13 mouse cellular contexts compared by ENCODE assay signal in the genomic region with DNA sequence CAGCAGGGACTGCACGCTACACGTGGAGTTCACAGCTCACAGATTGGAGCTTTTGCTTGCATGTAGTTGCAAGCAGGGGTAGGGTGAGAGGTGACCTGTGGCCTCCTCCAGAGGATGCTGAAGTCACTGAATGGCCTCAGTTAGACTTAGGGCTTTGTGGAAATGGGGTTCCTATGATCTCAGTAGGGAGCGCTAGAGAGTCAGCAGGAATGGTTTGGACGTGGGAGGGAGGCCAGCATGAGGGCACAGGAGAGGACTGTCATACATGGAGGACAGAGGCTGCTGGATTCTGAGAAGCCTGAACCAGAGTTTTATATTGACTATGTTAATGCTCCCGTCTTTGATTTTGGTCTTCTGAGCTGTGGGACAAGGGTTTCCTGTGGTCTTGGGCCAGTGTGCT.
DNase-seq lines count a peak whose midpoint lies in the region; ATAC-seq and TF ChIP-seq lines count a peak whose summit lies in the region.
"Had no signal": no experiment of that assay in that cellular context is flagged by ENCODE, and none has a peak within 500 bp of the region (broad histone marks: within the 10 kb centered on the region; RNA-seq: fewer than 3 reads in every experiment).

No protein-coding gene starts in this region.

- no peak overlapping the region for H3K4me3 ChIP-seq in kidney, postnatal 0 days (replicated peaks; ENCODE audit: low read depth, low read length)
- H3K4me3 ChIP-seq: embryonic facial prominence, embryonic 15.5 days; forebrain, embryonic 15.5 days; heart, embryonic 15.5 days had no signal

- no peak for ATAC-seq in kidney, postnatal 0 days (replicated peaks; ENCODE audit: low FRiP score, low read depth)
- ATAC-seq in megakaryocyte progenitor cell, adult 5-6 weeks (replicated peaks; ENCODE audit: poor library complexity), result 0 out of 2 replicates have a peak, but pooled peaks have one; percentile 50
- ATAC-seq: forebrain, embryonic 15.5 days had no signal

- no peak overlapping the region for H3K9ac ChIP-seq in kidney, postnatal 0 days (ENCODE audit: low read depth, low read length)
- H3K9ac ChIP-seq: embryonic facial prominence, embryonic 15.5 days; forebrain, embryonic 15.5 days; heart, embryonic 15.5 days had no signal

- H3K4me2 ChIP-seq in kidney, postnatal 0 days (ENCODE audit: low read length), result no peak overlapping the region
- H3K4me2 ChIP-seq: embryonic facial prominence, embryonic 15.5 days; forebrain, embryonic 15.5 days; heart, embryonic 15.5 days had no signal

- 61% methylated on average over 5 of the region's 5 CpGs for whole genome bisulfite sequencing in kidney, postnatal 0 days

- peak; percentile 59 for TF ChIP-seq CTCF in kidney, postnatal 0 days (IDR thresholded peaks at IDR 0.05; ENCODE audit: low read depth)

- H3K27me3 ChIP-seq in kidney, postnatal 0 days (ENCODE audit: insufficient read depth, low read length), result no peaks in the 10 kb centered on the region
- H3K27me3 ChIP-seq: embryonic facial prominence, embryonic 15.5 days; forebrain, embryonic 15.5 days; heart, embryonic 15.5 days had no signal

- no peak for DNase-seq in kidney, postnatal 0 days (ENCODE audit: low spot score)
- no peak for DNase-seq in kidney, postnatal 36 days
- peak; percentile 31 for DNase-seq in CD4-positive helper T cell, adult 2 months (ENCODE audit: low read depth, low spot score)
- peak; percentile 33 for DNase-seq in NIH3T3 (ENCODE audit: low read depth)
- no peak for DNase-seq in spleen, adult 12 weeks (ENCODE audit: low spot score)
- no peak for DNase-seq in spleen, adult 18-20 months
- DNase-seq: cerebellum, postnatal 25 days; thymus, postnatal 36 days had no signal

- H3K27ac ChIP-seq in kidney, postnatal 0 days, result no peak overlapping the region
- H3K27ac ChIP-seq: embryonic facial prominence, embryonic 15.5 days; forebrain, embryonic 15.5 days; heart, embryonic 15.5 days; macrophage had no signal

- H3K4me1 ChIP-seq in kidney, postnatal 0 days (replicated peaks; ENCODE audit: insufficient read depth, low read length), result 0 out of 2 replicates have a peak, but pooled peaks cover 3% of the 10 kb centered on the region

- H3K9me3 ChIP-seq in kidney, postnatal 0 days (replicated peaks; ENCODE audit: low read length), result no peaks in the 10 kb centered on the region
- H3K9me3 ChIP-seq: embryonic facial prominence, embryonic 15.5 days; forebrain, embryonic 15.5 days; heart, embryonic 15.5 days had no signal

- H3K36me3 ChIP-seq in kidney, postnatal 0 days (ENCODE audit: insufficient read depth, low read length), result no peaks in the 10 kb centered on the region
- H3K36me3 ChIP-seq: embryonic facial prominence, embryonic 15.5 days; forebrain, embryonic 15.5 days; heart, embryonic 15.5 days had no signal

Comparison
In these comparisons a context has a peak if more than half of its experiments do, and no peak if none do; other contexts are left out.
1. DNase-seq: peak in CD4-positive helper T cell, adult 2 months (single experiment) and NIH3T3 (single experiment); none in kidney, postnatal 0 days (single experiment), kidney, postnatal 36 days (0 of 2), spleen, adult 12 weeks (single experiment) and spleen, adult 18-20 months (0 of 2).